Mouse (Mus musculus) ES-Bruce4 (cell line): Measurements from ENCODE around the gene Nek11. TPM values are rescaled to one million over a fixed set of nuclear protein-coding genes. Genes with fewer than 3 reads are reported as not detected.

Experiments
- H3K27ac ChIP-seq: 2 replicates; pipeline ENCODE4 v1.5.1; 2012; ENCODE audit warnings: low read length, inconsistent platforms; ENCODE audit not compliant: insufficient read depth
- H3K27me3 ChIP-seq: 2 replicates; pipeline ENCODE4 v1.6.1; 2012; ENCODE audit warnings: mild to moderate bottlenecking, low read length, inconsistent platforms; ENCODE audit not compliant: control insufficient read depth, poor library complexity, insufficient read depth, severe bottlenecking
- H3K36me3 ChIP-seq: 2 replicates; pipeline ENCODE4 v1.6.1; 2012; ENCODE audit warnings: inconsistent platforms, mild to moderate bottlenecking, low read length, moderate library complexity; ENCODE audit not compliant: control insufficient read depth, poor library complexity, insufficient read depth, severe bottlenecking
- H3K4me1 ChIP-seq: one replicate; pipeline ENCODE4 v1.8.1; 2011; ENCODE audit warnings: low read length; ENCODE audit not compliant: control insufficient read depth, insufficient read depth
- H3K4me3 ChIP-seq: 2 replicates; pipeline ENCODE4 v1.5.1; 2011; ENCODE audit warnings: low read depth, mild to moderate bottlenecking, low read length
- H3K9ac ChIP-seq: 2 replicates; pipeline ENCODE4 v1.6.1; 2012; ENCODE audit warnings: low read depth, mild to moderate bottlenecking, inconsistent platforms; ENCODE audit not compliant: poor library complexity, severe bottlenecking
- H3K9me3 ChIP-seq: replicated peaks from 2 replicates; pipeline ENCODE4 v1.6.1; 2012; ENCODE audit warnings: mild to moderate bottlenecking, low read length, inconsistent platforms; ENCODE audit not compliant: control insufficient read depth, poor library complexity, insufficient read depth, severe bottlenecking
- CTCF ChIP-seq: IDR thresholded peaks from one replicate; pipeline ENCODE4 v1.8.1; 2011; ENCODE audit warnings: low read depth, low read length
- EP300 ChIP-seq: IDR thresholded peaks from 2 replicates; pipeline ENCODE4 v1.6.1; 2011; ENCODE audit warnings: low read depth, low read length; ENCODE audit not compliant: insufficient read depth
- POLR2A ChIP-seq: IDR thresholded peaks from one replicate; pipeline ENCODE4 v1.8.1; 2011; ENCODE audit warnings: low read length; ENCODE audit not compliant: insufficient read depth
- polyA plus RNA-seq: library from polyadenylated mRNA; stranded (reverse); fragments of >200 nt; gene quantifications from 2 replicates; pipeline ENCODE4 v1.2.4, GENCODE M21; 2011; ENCODE audit warnings: low read depth; ENCODE audit not compliant: missing spikeins, insufficient read depth, insufficient read length

Nek11 gene
- 0.30 TPM in 1 of 2 replicates, not detected in the other for polyA plus RNA-seq

DNA sequence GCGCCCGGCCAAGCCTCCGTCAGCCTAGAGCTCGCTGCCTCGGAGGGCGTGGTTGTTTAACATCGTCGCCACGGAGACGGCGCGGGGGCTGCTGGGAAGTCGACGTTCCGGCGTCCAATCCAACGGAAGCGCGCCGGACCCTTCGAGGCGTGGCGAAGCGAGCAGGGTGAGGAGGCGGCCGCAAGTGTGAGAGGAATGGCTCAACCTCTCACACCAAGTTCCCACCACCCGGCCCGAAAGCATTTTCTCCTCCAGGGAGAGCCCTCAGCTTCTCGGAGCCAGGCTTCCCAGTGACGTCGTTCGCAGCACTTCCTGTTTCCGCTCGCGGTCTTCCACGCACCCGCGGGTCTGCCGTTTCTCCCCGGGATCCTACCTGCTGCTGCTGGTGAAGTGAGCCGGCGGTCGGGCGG is at the start of gene Nek11, which contains the start of gene Aste1:
TSS of gene Nek11 (minus strand) at position 307 of the 410 bp plus-strand sequence.
TSS of gene Aste1 (plus strand) at position 175 of the 410 bp plus-strand sequence.
- H3K9ac ChIP-seq: peak within 1 kb of the TSS; percentile 88
- H3K27ac ChIP-seq: peak within 1 kb of the TSS; percentile 78
- peaks cover 21% of the 10 kb centered on the region for H3K36me3 ChIP-seq
- no peak for TF ChIP-seq CTCF
- TF ChIP-seq POLR2A: no peak
- TF ChIP-seq EP300: no peak
- H3K27me3 ChIP-seq: no peaks in the 10 kb centered on the region
- H3K4me3 ChIP-seq: peak within 1 kb of the TSS; percentile 68
- H3K4me1 ChIP-seq: no peaks in the 10 kb centered on the region
- no peaks in the 10 kb centered on the region for H3K9me3 ChIP-seq

- H3K27me3 ChIP-seq: no peaks in the 10 kb centered on the region
- TF ChIP-seq CTCF: no peak
- no peak for TF ChIP-seq POLR2A
- no peak for TF ChIP-seq EP300
- H3K4me1 ChIP-seq: no peaks in the 10 kb centered on the region
- no peak overlapping the region for H3K9ac ChIP-seq
- H3K4me3 ChIP-seq: no peak overlapping the region
- H3K36me3 ChIP-seq: peaks cover 9% of the 10 kb centered on the region
- H3K27ac ChIP-seq: no peak overlapping the region
- H3K9me3 ChIP-seq: no peaks in the 10 kb centered on the region
These were observed 13.2 kb upstream of the Nek11 start for GRCm38 (mm10) chr9:105408549-105408948.

- H3K27ac ChIP-seq: no peak overlapping the region
- H3K9ac ChIP-seq: no peak overlapping the region
- no peaks in the 10 kb centered on the region for H3K27me3 ChIP-seq
- peaks cover 21% of the 10 kb centered on the region for H3K36me3 ChIP-seq
- H3K4me1 ChIP-seq: no peaks in the 10 kb centered on the region
- H3K9me3 ChIP-seq: no peaks in the 10 kb centered on the region
- H3K4me3 ChIP-seq: peak overlapping the region; percentile 30; the same call in 1 of the 2 replicates
- TF ChIP-seq POLR2A: no peak
- TF ChIP-seq EP300: no peak
- no peak for TF ChIP-seq CTCF
These were observed 604 bp downstream of the Nek11 start for GRCm38 (mm10) chr9:105394720-105395119.

DNA sequence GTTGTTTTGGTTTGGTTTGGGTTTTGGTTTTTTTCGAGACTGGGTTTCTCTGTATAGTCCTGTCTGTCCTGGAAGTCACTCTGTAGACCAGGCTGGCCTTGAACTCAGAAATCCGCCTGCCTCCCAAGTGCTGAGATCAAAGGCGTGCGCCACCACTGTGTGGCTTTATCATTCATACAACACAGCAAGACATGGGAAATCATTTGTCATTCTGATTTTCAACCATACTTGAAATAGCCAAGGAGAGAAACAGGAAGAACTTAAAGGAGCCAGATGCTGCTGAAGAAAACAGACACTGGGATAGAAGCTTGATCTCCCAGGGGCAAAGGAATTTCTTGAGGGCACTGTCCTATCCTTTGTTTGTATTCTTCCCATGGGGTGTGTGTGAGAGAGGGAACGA is 4.7 kb downstream of the Nek11 start:
- Histone ChIP-seq H3K4me1 (no peaks in the 10 kb centered on the region), H3K9ac (no peak overlapping the region), H3K27ac (no peak overlapping the region), H3K4me3 (no peak overlapping the region), H3K9me3 (no peaks in the 10 kb centered on the region), H3K36me3 (no peaks in the 10 kb centered on the region), H3K27me3 (no peaks in the 10 kb centered on the region)
- TF ChIP-seq CTCF (no peak), EP300 (no peak), POLR2A (no peak)

DNA sequence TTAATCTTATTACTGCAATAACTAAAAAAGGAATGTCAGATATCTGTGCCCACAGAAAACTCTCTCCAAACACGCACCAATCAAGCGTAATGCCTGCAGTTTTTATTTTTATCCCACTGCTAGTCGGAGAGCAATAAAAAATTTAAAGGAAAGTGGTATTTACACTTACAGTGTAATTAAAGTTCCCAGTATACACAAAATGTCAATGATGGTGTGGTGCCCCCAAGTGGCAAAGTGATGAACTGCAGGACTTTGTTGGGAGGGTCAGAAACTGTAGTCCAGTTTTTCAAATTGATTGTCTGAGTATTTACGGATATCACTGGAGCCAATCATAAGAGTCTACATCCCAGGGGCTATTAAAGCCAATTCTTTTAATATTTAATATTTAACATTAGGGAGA is 6.0 kb downstream of the Nek11 start:
- TF ChIP-seq CTCF (no peak), EP300 (no peak), POLR2A (no peak)

GRCm38 (mm10) chr9:105387403-105387802 is 7.9 kb downstream of the Nek11 start:
- no peaks in the 10 kb centered on the region for H3K9me3 ChIP-seq
- TF ChIP-seq EP300 (no peak), CTCF (no peak), POLR2A (no peak)
- H3K27ac ChIP-seq: no peak overlapping the region

More for the DNA sequence above, 6.0 kb downstream of the Nek11 start:
- Histone ChIP-seq H3K27ac (no peak overlapping the region), H3K9ac (no peak overlapping the region), H3K27me3 (no peaks in the 10 kb centered on the region), H3K9me3 (no peaks in the 10 kb centered on the region), H3K4me3 (no peak overlapping the region), H3K4me1 (no peaks in the 10 kb centered on the region), H3K36me3 (no peaks in the 10 kb centered on the region)

More at GRCm38 (mm10) chr9:105387403-105387802, 7.9 kb downstream of the Nek11 start:
- no peaks in the 10 kb centered on the region for H3K4me1 ChIP-seq
- H3K27me3 ChIP-seq: no peaks in the 10 kb centered on the region
- no peaks in the 10 kb centered on the region for H3K36me3 ChIP-seq
- H3K9ac ChIP-seq: no peak overlapping the region
- H3K4me3 ChIP-seq: no peak overlapping the region
